Mouse (Mus musculus): ENCODE measurements around the gene Mok.

Gene Mok

GRCm38 (mm10) chr12:110813132-110813531 is 27.6 kb downstream of the Mok start:
- DNase-seq (ENCODE audit: low spot score in 2 of 2) = no peak

- DNase-seq (ENCODE audit: low spot score in 2 of 2) = no peak
Measured at GRCm38 (mm10) chr12:110808848-110809247, 31.9 kb downstream of the Mok start.

- no peak for DNase-seq (ENCODE audit: low spot score in 2 of 2)
Measured at GRCm38 (mm10) chr12:110808430-110808829, 32.3 kb downstream of the Mok start.

DNA sequence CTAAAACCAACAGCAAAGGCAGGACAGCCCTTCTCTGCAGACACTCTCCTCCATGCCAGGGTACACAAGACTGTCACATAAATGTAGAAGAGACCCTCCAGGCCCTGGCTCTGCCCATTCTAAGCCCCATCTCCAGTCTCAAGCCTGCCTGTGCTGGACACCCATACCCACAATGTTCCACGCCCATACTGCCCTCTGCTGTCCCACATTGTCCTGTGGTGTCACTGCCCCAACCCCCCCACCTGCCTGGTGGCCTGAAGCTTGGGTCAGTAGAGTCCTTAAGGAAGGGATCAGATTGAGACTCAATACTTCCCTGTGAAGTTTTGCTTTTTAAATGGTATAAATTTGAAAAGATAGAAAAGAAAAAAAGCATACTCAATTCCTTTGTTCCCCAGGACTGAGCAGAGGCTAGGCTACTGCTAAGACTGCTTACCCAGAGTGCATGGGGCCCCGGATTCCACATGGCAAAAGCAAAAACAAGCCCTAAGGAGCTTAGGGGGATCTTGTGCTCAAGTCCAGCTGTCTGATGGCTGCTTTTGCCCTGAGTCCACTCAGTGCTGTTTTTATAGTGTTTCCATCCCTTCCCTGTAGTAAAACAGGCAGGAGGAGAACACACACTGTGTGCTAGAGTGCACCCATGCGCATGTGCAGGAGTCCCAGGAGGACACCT is 34.3 kb downstream of the Mok start:
- DNase-seq (ENCODE audit: low spot score in 2 of 2) = no peak

DNA sequence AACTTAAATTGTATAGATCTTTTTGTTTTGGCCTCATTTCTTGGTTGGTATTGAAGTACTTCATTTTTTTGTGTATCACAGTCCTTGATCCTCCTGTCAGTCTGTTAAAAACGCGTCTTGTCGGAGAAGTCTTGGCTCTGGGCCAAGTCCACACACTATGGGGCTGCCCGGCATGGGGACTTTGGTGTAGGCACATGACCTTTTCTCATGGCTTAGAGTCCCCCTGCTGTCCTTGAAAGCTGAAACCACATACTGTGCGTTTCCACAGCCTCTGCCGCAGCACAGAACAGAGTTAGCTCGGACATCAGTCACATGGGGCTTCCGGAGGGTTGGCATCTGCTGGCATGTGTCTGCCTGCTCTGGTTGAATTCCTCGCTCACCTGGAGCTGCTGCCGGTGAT is 36.5 kb downstream of the Mok start:
- no peak for DNase-seq (ENCODE audit: low spot score in 2 of 2)

GRCm38 (mm10) chr12:110802674-110803297 is 38.0 kb downstream of the Mok start:
- DNase-seq (ENCODE audit: low spot score in 2 of 2) = no peak

DNA sequence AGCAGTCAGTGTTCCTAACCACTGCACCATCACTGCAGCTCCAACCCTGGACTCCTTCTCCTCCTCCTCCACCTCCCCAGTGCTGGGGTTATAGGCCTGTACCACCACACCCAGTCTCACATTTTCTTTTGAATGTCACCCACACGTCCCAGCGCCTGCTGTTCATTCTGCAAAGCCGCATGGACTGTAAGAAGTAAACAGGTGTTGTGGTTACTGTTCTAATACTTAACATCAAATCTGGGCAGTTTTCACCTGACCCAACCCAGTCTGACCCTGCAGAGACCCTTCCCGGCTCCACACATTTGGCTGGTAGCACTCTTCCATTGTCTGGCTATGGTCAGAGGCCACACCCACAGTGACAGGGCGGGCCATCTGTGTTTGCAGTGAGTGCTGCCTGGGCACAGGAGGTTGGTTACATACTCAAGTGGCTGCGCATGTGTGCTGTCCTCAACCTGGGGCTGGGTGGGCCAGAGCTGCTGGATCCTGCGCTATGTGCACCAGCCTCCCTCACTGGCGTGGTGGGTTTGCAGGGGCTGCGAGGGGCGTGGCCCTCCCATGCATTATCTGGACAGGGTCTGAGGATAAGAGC is 38.8 kb downstream of the Mok start:
- DNase-seq (ENCODE audit: low spot score in 2 of 2) = no peak

- no peak for DNase-seq (ENCODE audit: low spot score in 2 of 2)
Measured at GRCm38 (mm10) chr12:110799226-110799625, 41.5 kb downstream of the Mok start.

DNA sequence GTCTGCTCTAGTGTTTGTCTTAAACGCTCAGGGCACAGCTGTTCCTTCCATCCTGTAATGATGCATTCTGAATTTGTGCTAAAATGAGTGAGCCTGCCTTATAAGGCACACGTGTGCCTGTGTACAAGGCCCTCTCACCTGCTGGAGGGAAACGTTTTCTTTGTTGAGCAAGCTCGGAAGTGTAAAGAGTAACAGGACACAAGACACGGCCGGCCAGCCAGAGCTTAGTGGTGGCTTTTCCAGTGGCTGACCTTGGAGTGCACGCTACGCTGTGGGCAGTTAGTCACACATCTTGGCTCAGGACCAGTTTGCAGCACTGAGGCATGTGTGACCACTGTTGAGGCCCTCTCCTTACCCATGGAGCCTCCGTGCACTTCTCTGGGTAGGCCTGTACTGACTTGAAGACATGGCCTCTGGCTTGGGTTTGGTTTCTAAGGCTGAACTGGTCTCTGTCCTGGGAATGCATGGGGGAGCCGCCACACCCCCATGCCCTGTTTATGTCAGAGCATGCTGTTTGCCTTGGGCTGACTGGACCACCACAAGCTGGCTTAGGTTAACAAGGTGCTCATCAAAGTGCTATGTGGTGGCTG is 42.8 kb downstream of the Mok start:
- DNase-seq (ENCODE audit: low spot score in 2 of 2) = no peak

DNA sequence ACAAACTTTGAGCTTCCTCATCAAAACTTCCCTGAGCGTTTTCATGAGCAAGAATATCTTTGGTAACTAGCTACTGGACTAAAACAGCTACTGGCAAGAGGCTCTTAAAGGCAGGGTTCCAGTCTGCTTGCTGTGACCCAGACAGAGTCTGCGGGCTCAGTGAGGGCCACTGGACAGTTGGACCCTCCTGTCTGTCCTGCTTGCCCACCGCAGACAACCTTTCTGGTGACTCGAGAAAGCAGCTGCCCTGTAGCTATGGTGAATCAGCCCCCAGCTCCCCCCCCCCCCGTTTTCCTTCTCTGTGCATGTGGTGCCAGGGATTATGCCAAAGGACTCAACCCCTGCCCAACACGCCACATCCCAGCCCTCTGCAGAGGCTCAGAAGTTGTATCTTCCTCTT is 43.5 kb downstream of the Mok start:
- no peak for DNase-seq (ENCODE audit: low spot score in 2 of 2)

DNA sequence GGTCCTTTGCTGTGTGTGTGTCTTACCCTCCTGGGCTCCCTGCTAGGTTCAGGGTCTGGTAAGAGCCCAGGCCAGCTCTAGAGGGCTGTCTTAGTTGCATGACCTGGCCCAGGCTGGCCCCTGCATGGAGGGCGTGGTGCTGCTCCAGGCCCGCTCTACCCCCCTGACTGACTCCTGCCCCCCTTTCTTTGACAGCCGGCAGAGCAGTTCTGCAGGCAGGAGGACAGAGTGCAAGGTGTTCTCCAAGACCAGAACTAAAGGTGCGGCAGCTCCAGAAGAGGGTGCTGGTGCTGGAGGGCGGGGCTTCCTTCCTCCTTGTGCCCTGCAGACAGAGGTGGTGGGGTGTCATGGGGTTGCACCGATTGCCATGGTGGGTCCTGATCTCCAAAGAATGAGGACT is 44.0 kb downstream of the Mok start:
- no peak for DNase-seq (ENCODE audit: low spot score in 2 of 2)

GRCm38 (mm10) chr12:110795035-110795434 is 45.7 kb downstream of the Mok start:
- DNase-seq (ENCODE audit: low spot score in 2 of 2) = no peak

DNA sequence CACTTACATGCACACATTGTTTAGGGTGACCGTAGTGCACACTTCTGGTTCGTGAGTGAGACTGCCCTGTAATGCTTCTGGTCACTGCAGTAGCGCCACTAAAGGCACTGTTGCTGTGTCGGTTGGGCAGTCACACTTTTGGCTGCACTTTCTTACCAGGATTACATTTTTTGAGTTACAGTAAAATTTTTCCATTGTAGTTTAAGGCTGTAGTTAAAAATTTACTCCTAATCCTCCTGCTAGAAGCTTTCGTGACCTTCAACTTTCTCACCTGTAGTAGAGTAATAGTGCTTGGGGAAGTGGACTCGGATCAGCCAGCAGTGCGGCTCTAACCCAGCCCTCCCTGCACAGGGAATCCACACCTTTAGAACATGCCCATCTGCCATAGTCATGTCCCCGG is 49.7 kb downstream of the Mok start:
- DNase-seq (ENCODE audit: low spot score in 2 of 2) = no peak

GRCm38 (mm10) chr12:110790580-110790979 is 50.2 kb downstream of the Mok start:
- DNase-seq (ENCODE audit: low spot score in 2 of 2) = no peak

GRCm38 (mm10) chr12:110786243-110786642 is 54.5 kb downstream of the Mok start:
- DNase-seq (ENCODE audit: low spot score in 2 of 2) = no peak

GRCm38 (mm10) chr12:110784211-110784610 is 56.5 kb downstream of the Mok start:
- DNase-seq (ENCODE audit: low spot score in 2 of 2) = no peak

GRCm38 (mm10) chr12:110782278-110782677 is 58.5 kb downstream of the Mok start:
- no peak for DNase-seq (ENCODE audit: low spot score in 2 of 2)

DNA sequence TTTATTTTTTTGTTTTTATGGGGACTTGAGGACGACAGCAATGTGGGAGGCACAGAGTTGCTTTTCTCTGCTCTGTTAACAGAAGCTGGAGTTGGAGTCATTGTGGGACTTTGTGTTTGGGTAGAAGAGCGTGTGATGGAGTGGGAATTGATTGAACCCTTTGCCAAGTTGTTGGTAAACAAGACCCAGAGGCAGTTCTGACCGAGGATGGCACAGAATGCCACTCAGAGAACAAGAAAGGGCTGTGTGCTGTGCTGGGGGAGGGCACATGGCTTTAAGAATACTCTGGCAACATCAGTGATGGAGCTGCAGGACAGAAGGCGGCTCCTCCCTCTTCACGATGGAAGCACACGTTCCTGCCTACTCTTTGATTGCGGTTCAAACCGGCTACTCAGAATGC is 59.6 kb downstream of the Mok start:
- DNase-seq (ENCODE audit: low spot score in 2 of 2) = no peak

- DNase-seq (ENCODE audit: low spot score in 2 of 2) = no peak
Measured at GRCm38 (mm10) chr12:110779296-110779695, 61.4 kb downstream of the Mok start.

GRCm38 (mm10) chr12:110777853-110778252 is 62.9 kb downstream of the Mok start:
- no peak for DNase-seq (ENCODE audit: low spot score in 2 of 2)

- no peak for DNase-seq (ENCODE audit: low spot score in 2 of 2)
Measured at GRCm38 (mm10) chr12:110775628-110776426, 64.9 kb downstream of the Mok start.

DNA sequence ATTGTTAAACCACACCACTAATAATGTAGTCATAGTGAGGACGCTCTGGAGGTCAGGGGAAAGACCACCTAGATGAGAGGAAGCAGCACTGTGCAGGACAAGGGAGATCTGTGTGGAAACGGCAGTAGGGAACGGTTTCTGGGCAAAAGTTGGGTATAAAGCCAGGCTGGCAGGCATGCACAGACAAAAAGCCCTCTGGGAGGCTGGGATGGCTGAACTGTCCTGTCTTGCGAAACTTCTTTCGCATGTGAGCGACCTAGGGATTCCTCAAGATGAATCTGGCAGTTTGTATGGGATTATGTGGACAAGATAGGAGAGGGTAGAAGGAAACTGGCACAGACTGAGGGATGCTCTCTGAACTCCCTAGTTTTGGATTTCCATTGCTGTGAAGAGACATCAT is 68.8 kb downstream of the Mok start:
- DNase-seq (ENCODE audit: low spot score in 2 of 2) = no peak

All from frontal cortex, postnatal 36 days (tissue).